Mouse (Mus musculus) forebrain, postnatal 0 days (tissue): ENCODE data around the gene 4930524J08Rik. TPM values are rescaled to one million over a fixed set of nuclear protein-coding genes. Genes with fewer than 3 reads are reported as not detected.

Experiments
- ATAC-seq: fragments of 200-750 bp; cut with Nextera tagmentation; 2 replicates; pipeline ENCODE4 v1.8.0; 2017; ENCODE audit warnings: mild to moderate bottlenecking, moderate library complexity
- DNase-seq: peaks from one replicate; pipeline ENCODE4 v3.0.0-alpha.2; 2015
- H3K27ac ChIP-seq: fragments of 300-500 bp; sonication (generic); 2 replicates; pipeline ENCODE4 v1.5.1; 2014; ENCODE audit warnings: low read depth, mild to moderate bottlenecking, antibody characterized with exemption, low read length, moderate library complexity, mixed read lengths
- H3K27me3 ChIP-seq: fragments of 300-500 bp; sonication (generic); 2 replicates; pipeline ENCODE4 v1.6.1; 2014; ENCODE audit warnings: mild to moderate bottlenecking, low read length, mixed read lengths; ENCODE audit not compliant: insufficient read depth
- H3K36me3 ChIP-seq: fragments of 300-500 bp; sonication (generic); 2 replicates; pipeline ENCODE4 v1.6.1; 2014; ENCODE audit warnings: mild to moderate bottlenecking, moderate library complexity; ENCODE audit not compliant: insufficient read depth
- H3K4me1 ChIP-seq: fragments of 300-500 bp; sonication (generic); 2 replicates; pipeline ENCODE4 v1.6.1; 2014; ENCODE audit warnings: antibody characterized with exemption; ENCODE audit not compliant: insufficient read depth
- H3K4me2 ChIP-seq: fragments of 300-500 bp; sonication (generic); 2 replicates; pipeline ENCODE4 v1.6.1; 2014; ENCODE audit warnings: low read depth, mild to moderate bottlenecking, moderate library complexity
- H3K4me3 ChIP-seq: fragments of 300-500 bp; sonication (generic); 2 replicates; pipeline ENCODE4 v1.5.1; 2014; ENCODE audit warnings: low read depth, low read length, mixed read lengths
- H3K9ac ChIP-seq: fragments of 300-500 bp; sonication (generic); 2 replicates; pipeline ENCODE4 v1.6.1; 2014; ENCODE audit warnings: mild to moderate bottlenecking
- H3K9me3 ChIP-seq: fragments of 300-500 bp; sonication (generic); 2 replicates; pipeline ENCODE4 v1.6.1; 2016; ENCODE audit warnings: low read length
- CTCF ChIP-seq: sonication (generic); IDR thresholded peaks from 2 replicates; pipeline ENCODE4 v1.5.1; 2016; ENCODE audit warnings: antibody characterized with exemption, control low read depth, low read depth
- WGBS: fragments of 180-500 bp; shearing (Covaris S2); extraction: QIAGEN DNeasy Blood & Tissue Kit; methylation state at CpG from one replicate; pipeline ENCODE4 v1.1.7; 2014; 5-methylcytosine and 5-hydroxymethylcytosine counted together
- polyA plus RNA-seq: library from polyadenylated mRNA; unstranded; fragments of >200 nt; fragmentation: Nextera tagmentation; extraction: Ambion mirVana; gene quantifications from 2 replicates; pipeline ENCODE4 v1.2.1, GENCODE M21; 2015
- total RNA-seq: library from RNA; depleted of rRNA; stranded (reverse); fragments of >200 nt; gene quantifications from 2 replicates; pipeline ENCODE4 v1.2.3, GENCODE M21; 2014

4930524J08Rik gene
- total and polyA plus RNA-seq, 2 experiments from 2014 or later, result 3.3 to 5.0 TPM

DNA sequence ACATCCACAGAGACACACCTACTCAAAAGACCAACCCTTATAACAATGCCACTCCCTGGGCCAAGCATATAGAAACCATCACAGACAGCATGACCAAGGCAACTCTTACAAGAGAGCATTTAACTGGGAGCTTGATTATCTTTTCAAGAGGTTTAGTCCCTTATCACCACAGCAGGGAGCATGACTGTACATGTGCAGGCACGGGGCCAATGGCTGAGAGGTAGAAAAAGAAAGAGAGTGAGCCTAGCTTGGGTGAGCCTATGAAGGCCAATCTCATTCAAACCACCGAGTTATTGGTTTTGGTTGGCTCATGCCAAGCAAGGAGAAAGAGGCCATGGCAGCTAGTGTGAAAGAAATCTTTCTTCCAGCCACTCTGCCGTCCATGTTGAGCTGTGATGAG, 26.6 kb downstream of the 4930524J08Rik start:
- Histone ChIP-seq H3K36me3 (no peaks in the 10 kb centered on the region), H3K9ac (no peak overlapping the region), H3K4me1 (no peaks in the 10 kb centered on the region), H3K27me3 (no peaks in the 10 kb centered on the region), H3K9me3 (no peaks in the 10 kb centered on the region), H3K4me3 (no peak overlapping the region), H3K27ac (no peak overlapping the region), H3K4me2 (no peak overlapping the region)
- TF ChIP-seq CTCF, result no peak
- ATAC-seq, result no peak
- no peak for DNase-seq
- 63% methylated on average over 3 of the region's 3 CpGs for WGBS

DNA sequence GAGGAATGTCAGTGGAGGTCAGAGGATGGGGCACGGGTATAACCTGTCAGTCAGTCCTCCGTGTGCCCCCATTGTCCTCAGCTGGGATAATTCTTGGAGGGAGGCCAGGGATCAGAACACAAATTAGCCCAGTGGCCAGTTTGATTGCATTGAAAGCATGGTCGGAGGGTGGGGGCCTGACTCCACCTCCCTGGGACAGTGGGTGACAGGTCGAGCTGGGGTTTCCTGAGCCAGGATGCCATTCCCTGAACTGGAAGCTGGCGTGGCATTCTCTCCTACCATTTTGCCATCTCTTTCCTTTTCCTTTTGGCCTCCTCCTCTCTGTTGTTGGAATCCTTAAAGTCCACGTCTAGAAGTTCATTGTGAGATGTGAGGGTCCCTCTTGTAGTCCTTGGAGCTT, 27.0 kb downstream of the 4930524J08Rik start:
- TF ChIP-seq CTCF, result no peak
- H3K9me3 ChIP-seq, result no peaks in the 10 kb centered on the region
- WGBS, result 70% methylated on average over 6 of the region's 6 CpGs
- no peak for ATAC-seq
- H3K4me2 ChIP-seq, result no peak overlapping the region
- no peak overlapping the region for H3K27ac ChIP-seq
- no peaks in the 10 kb centered on the region for H3K27me3 ChIP-seq
- DNase-seq, result no peak
- no peak overlapping the region for H3K9ac ChIP-seq
- no peaks in the 10 kb centered on the region for H3K4me1 ChIP-seq
- H3K36me3 ChIP-seq, result no peaks in the 10 kb centered on the region
- H3K4me3 ChIP-seq, result no peak overlapping the region

GRCm38 (mm10) chr5:100006324-100007039, 27.6 kb downstream of the 4930524J08Rik start:
- no peaks in the 10 kb centered on the region for H3K9me3 ChIP-seq
- no peak overlapping the region for H3K4me2 ChIP-seq
- WGBS, result 93% methylated on average over 4 of the region's 4 CpGs
- no peak for DNase-seq
- no peak overlapping the region for H3K9ac ChIP-seq
- no peak for TF ChIP-seq CTCF
- H3K27me3 ChIP-seq, result no peaks in the 10 kb centered on the region
- ATAC-seq, result no peak
- no peaks in the 10 kb centered on the region for H3K4me1 ChIP-seq
- H3K4me3 ChIP-seq, result no peak overlapping the region
- no peaks in the 10 kb centered on the region for H3K36me3 ChIP-seq
- H3K27ac ChIP-seq, result no peak overlapping the region

GRCm38 (mm10) chr5:100007040-100007375, 28.1 kb downstream of the 4930524J08Rik start:
- H3K4me2 ChIP-seq, result no peak overlapping the region
- ATAC-seq, result no peak
- no peak overlapping the region for H3K9ac ChIP-seq
- no peaks in the 10 kb centered on the region for H3K9me3 ChIP-seq
- H3K27ac ChIP-seq, result no peak overlapping the region
- no peaks in the 10 kb centered on the region for H3K27me3 ChIP-seq
- WGBS, result 86% methylated on average over 4 of the region's 4 CpGs
- H3K4me1 ChIP-seq, result no peaks in the 10 kb centered on the region
- H3K4me3 ChIP-seq, result no peak overlapping the region
- TF ChIP-seq CTCF, result no peak
- no peak for DNase-seq
- no peaks in the 10 kb centered on the region for H3K36me3 ChIP-seq

DNA sequence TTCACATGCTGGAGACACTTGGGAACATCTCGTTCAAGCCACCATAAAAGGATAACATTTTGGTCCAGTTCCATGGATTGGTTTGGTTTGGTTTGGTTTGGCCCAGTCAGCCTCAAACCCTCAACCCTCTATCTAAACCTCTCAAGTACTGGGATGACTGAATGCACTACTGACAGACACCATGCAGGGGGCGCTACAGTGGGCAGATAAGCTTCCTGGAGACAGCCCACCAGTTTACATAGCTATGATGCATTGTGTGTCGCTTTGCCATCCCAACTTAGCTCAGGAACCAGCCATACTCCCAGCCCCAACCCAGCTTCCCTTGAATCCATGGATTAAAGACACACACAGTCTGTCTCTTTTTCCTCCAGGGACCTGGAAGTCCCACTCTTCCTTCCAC, 29.6 kb downstream of the 4930524J08Rik start:
- H3K27me3 ChIP-seq, result no peaks in the 10 kb centered on the region
- no peaks in the 10 kb centered on the region for H3K9me3 ChIP-seq
- no peak overlapping the region for H3K9ac ChIP-seq
- H3K4me3 ChIP-seq, result no peak overlapping the region
- TF ChIP-seq CTCF, result 0 out of 2 replicates have a peak, but pooled peaks have one; percentile 9
- DNase-seq (no peak), ATAC-seq (no peak)
- no peaks in the 10 kb centered on the region for H3K36me3 ChIP-seq
- WGBS, result 63% methylated on average over 3 of the region's 3 CpGs
- H3K27ac ChIP-seq, result no peak overlapping the region
- H3K4me1 ChIP-seq, result no peaks in the 10 kb centered on the region
- H3K4me2 ChIP-seq, result no peak overlapping the region

DNA sequence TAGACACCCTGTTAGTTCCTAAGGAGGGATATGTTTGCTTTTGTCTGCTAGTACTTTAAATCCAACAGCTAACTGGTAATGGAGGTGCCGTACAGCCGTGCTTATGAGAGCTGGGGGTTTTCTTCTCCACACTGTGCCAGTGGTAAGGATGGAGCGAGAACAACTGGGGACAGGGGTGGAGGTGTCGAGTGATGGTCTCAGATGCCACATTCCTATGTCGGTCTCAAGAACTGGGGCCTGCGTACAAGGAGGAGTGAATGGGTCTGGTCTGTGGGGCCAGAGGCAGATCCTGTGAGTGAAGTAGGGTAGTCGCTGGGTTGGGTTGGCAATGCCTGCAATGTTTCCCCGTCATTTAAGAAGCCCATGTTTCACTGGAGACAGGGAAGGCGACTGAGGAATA, 33.7 kb downstream of the 4930524J08Rik start:
- DNase-seq (no peak), ATAC-seq (no peak)
- Histone ChIP-seq H3K27me3 (no peaks in the 10 kb centered on the region), H3K4me1 (no peaks in the 10 kb centered on the region), H3K9me3 (no peaks in the 10 kb centered on the region), H3K27ac (no peak overlapping the region), H3K4me2 (no peak overlapping the region), H3K36me3 (no peaks in the 10 kb centered on the region), H3K4me3 (no peak overlapping the region), H3K9ac (no peak overlapping the region)
- no peak for TF ChIP-seq CTCF
- WGBS, result 95% methylated on average over 9 of the region's 9 CpGs

- ATAC-seq, result no peak
- Histone ChIP-seq H3K4me2 (no peak overlapping the region), H3K27ac (no peak overlapping the region), H3K36me3 (no peaks in the 10 kb centered on the region), H3K9ac (no peak overlapping the region), H3K9me3 (no peaks in the 10 kb centered on the region), H3K4me3 (no peak overlapping the region), H3K4me1 (no peaks in the 10 kb centered on the region), H3K27me3 (no peaks in the 10 kb centered on the region)
- no peak for DNase-seq
- TF ChIP-seq CTCF, result no peak
Measured at GRCm38 (mm10) chr5:100020089-100020488, 41.2 kb downstream of the 4930524J08Rik start.
